Mouse (Mus musculus): Measurements from ENCODE around the gene Ablim1.

DNA sequence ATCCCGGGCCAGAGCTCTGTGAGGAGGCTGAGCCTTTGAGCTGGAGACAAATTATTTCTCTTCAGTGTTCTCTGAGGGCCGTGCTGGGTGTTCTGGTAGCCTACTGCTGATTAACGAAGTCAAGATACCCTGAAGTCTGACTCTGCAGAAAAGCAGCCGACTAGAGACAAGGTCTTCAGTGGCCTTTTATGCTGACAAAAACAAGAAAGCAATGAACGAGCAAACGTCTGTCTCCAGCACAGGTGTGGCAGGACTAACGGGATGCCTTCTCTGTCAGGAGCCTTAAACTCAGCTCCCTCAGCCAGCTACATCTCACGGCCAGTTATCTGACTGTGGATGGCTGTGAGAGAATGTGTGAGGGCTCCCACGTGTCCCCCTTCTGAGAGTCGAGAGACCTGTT, 187.8 kb downstream of the Ablim1 start:
- TF ChIP-seq CTCF (IDR thresholded peaks at IDR 0.05; ENCODE audit: control insufficient read depth, insufficient read depth, insufficient read length), result no peak
- no peak for TF ChIP-seq MYOG (IDR thresholded peaks at IDR 0.05; ENCODE audit: control insufficient read depth, extremely low read depth, insufficient read length)
- TF ChIP-seq USF1 (IDR thresholded peaks at IDR 0.05; ENCODE audit: low read depth), result no peak
- TF ChIP-seq MYOD1 (IDR thresholded peaks at IDR 0.05; ENCODE audit: control insufficient read depth, insufficient read length, low read depth), result no peak
- no peak for TF ChIP-seq CEBPB (IDR thresholded peaks at IDR 0.05; ENCODE audit: low read depth)

All from C2C12 (cell line).